Mouse (Mus musculus) adrenal gland, adult 8-10 months (tissue): Measurements from ENCODE around the gene Pcca. TPM values are rescaled to one million over a fixed set of nuclear protein-coding genes. Genes with fewer than 3 reads are reported as not detected.

Experiments
- total RNA-seq, 4 experiments: library from RNA; stranded (reverse); gene quantifications; 2 replicates each; pipeline ENCODE4 v1.2.4; 2022

Pcca gene
- total RNA-seq, 4 experiments from 2014 or later: 101 to 165 (median 136) TPM

Other genes starting within 250 kb of the Pcca start
- gene Gm5089, start 83.2 kb upstream of the Pcca start, total RNA-seq: not detected
- gene Zic5, start 68.6 kb upstream of the Pcca start, total RNA-seq: under 1 TPM in 1 of 4 experiments, not detected in 3; 0.23 TPM
- under 1 TPM in 1 of 4 experiments, not detected in 3; 0.09 TPM for gene Zic2, start 58.9 kb upstream of the Pcca start, total RNA-seq
- gene Gm10837, start 43.7 kb upstream of the Pcca start, total RNA-seq: not detected